Mouse (Mus musculus): ENCODE measurements around the gene Fzd2.
A peak's percentile ranks its signal among the peaks of the same experiment; 100 is the strongest.

The Fzd2 gene

GRCm38 (mm10) chr11:102619449-102619848, 15.3 kb downstream of the Fzd2 start:
- DNase-seq (ENCODE audit: low spot score in 2 of 2), result no peak

- no peak for DNase-seq (ENCODE audit: low spot score in 2 of 2)
Measured at GRCm38 (mm10) chr11:102623876-102624789, 19.9 kb downstream of the Fzd2 start.

- DNase-seq (ENCODE audit: low spot score in 2 of 2), result no peak
Measured at GRCm38 (mm10) chr11:102624888-102625407, 20.8 kb downstream of the Fzd2 start.

GRCm38 (mm10) chr11:102627171-102627931, 23.2 kb downstream of the Fzd2 start:
- DNase-seq (ENCODE audit: low spot score in 2 of 2), result no peak

- no peak for DNase-seq (ENCODE audit: low spot score in 2 of 2)
Measured at GRCm38 (mm10) chr11:102628529-102628928, 24.3 kb downstream of the Fzd2 start.

- no peak for DNase-seq (ENCODE audit: low spot score in 2 of 2)
Measured at GRCm38 (mm10) chr11:102629375-102629774, 25.2 kb downstream of the Fzd2 start.

- no peak for DNase-seq (ENCODE audit: low spot score in 2 of 2)
Measured at GRCm38 (mm10) chr11:102630731-102631130, 26.5 kb downstream of the Fzd2 start.

- no peak for DNase-seq (ENCODE audit: low spot score in 2 of 2)
Measured at GRCm38 (mm10) chr11:102631203-102631602, 27.0 kb downstream of the Fzd2 start.

- no peak for DNase-seq (ENCODE audit: low spot score in 2 of 2)
Measured at GRCm38 (mm10) chr11:102632725-102633124, 28.5 kb downstream of the Fzd2 start.

GRCm38 (mm10) chr11:102633379-102633778, 29.2 kb downstream of the Fzd2 start:
- DNase-seq (ENCODE audit: low spot score in 2 of 2), result no peak

- DNase-seq (ENCODE audit: low spot score in 2 of 2), result no peak
Measured at GRCm38 (mm10) chr11:102636887-102637286, 32.7 kb downstream of the Fzd2 start.

GRCm38 (mm10) chr11:102643891-102644382, 39.7 kb downstream of the Fzd2 start:
- no peak for DNase-seq (ENCODE audit: low spot score in 2 of 2)

- DNase-seq (ENCODE audit: low spot score in 2 of 2), result no peak
Measured at GRCm38 (mm10) chr11:102646226-102646625, 42.0 kb downstream of the Fzd2 start.

- DNase-seq (ENCODE audit: low spot score in 2 of 2), result no peak
Measured at GRCm38 (mm10) chr11:102647885-102648284, 43.7 kb downstream of the Fzd2 start.

- DNase-seq (ENCODE audit: low spot score in 2 of 2), result peak in 1 of 2 experiments; percentile 68
Measured at GRCm38 (mm10) chr11:102651381-102651780, 47.2 kb downstream of the Fzd2 start.

GRCm38 (mm10) chr11:102652844-102653243, 48.6 kb downstream of the Fzd2 start:
- DNase-seq (ENCODE audit: low spot score in 2 of 2), result no peak

- peak in 1 of 2 experiments; percentile 24 for DNase-seq (ENCODE audit: low spot score in 2 of 2)
Measured at GRCm38 (mm10) chr11:102655888-102656287, 51.7 kb downstream of the Fzd2 start.

- no peak for DNase-seq (ENCODE audit: low spot score in 2 of 2)
Measured at GRCm38 (mm10) chr11:102656326-102656926, 52.2 kb downstream of the Fzd2 start.

- DNase-seq (ENCODE audit: low spot score in 2 of 2), result no peak
Measured at GRCm38 (mm10) chr11:102656931-102657330, 52.7 kb downstream of the Fzd2 start.
